9 mouse cellular contexts compared by ENCODE assay signal in genomic region chr4:83315930-83316329, GRCm38 (mm10). TPM values are rescaled to one million over a fixed set of nuclear protein-coding genes. Genes with fewer than 3 reads are reported as not detected.
DNase-seq lines count a peak whose midpoint lies in the region; ATAC-seq and TF ChIP-seq lines count a peak whose summit lies in the region.
"Had no signal": no experiment of that assay in that cellular context is flagged by ENCODE, and none has a peak within 500 bp of the region (broad histone marks: within the 10 kb centered on the region; RNA-seq: fewer than 3 reads in every experiment).

No protein-coding gene starts in this region.

- H3K36me3 ChIP-seq in heart, embryonic 15.5 days: no peaks in the 10 kb centered on the region
- H3K36me3 ChIP-seq in C2C12 (ENCODE audit: control insufficient read depth, insufficient read depth) (peaks cover 15% of the 10 kb centered on the region), MEL (ENCODE audit: control insufficient read depth in 1 of 2, insufficient read depth in 2 of 2, low read length in 2 of 2) (peaks cover 0 to 16% of the 10 kb centered on the region in 2 experiments; a peak in 2 of 4 replicates)
- no peaks in the 10 kb centered on the region for H3K36me3 ChIP-seq in liver, embryonic 11.5 days (ENCODE audit: control insufficient read depth, insufficient read depth, low read length)
- no peaks in the 10 kb centered on the region for H3K36me3 ChIP-seq in forebrain, embryonic 14.5 days (ENCODE audit: control insufficient read depth, insufficient read depth, low read length)
- H3K36me3 ChIP-seq: hindbrain, embryonic 12.5 days had no signal

- H3K27ac ChIP-seq in heart, embryonic 15.5 days: 0 out of 2 replicates have a peak overlapping the region, but pooled peaks have one; percentile 45
- peak overlapping the region; percentile 78 for H3K27ac ChIP-seq in MEL (ENCODE audit: control insufficient read depth, low read depth, low read length)
- H3K27ac ChIP-seq in liver, embryonic 11.5 days (ENCODE audit: low read depth, low read length): no peak overlapping the region
- H3K27ac ChIP-seq in forebrain, embryonic 14.5 days (ENCODE audit: low read depth, low read length): no peak overlapping the region
- H3K27ac ChIP-seq: hindbrain, embryonic 12.5 days had no signal

- no peak for ATAC-seq in heart, embryonic 15.5 days (replicated peaks; ENCODE audit: insufficient number of reproducible peaks, insufficient read depth, low FRiP score, low read depth)
- no peak for ATAC-seq in liver, embryonic 11.5 days (replicated peaks; ENCODE audit: low FRiP score)
- no peak for ATAC-seq in forebrain, embryonic 14.5 days

- DNase-seq in heart, postnatal 10 days: no peak
- DNase-seq in MEL (ENCODE audit: low read depth, low spot score): no peak
- DNase-seq in liver, embryonic 11.5 days (ENCODE audit: low spot score): no peak
- DNase-seq in cerebellum, adult 11-12 months: no peak
- no peak for DNase-seq in forebrain, embryonic 14.5 days (ENCODE audit: low spot score)
- DNase-seq in layer of hippocampus, postnatal 14 days (ENCODE audit: low spot score in 2 of 2): no peak

- intact Hi-C loops in heart, postnatal 10 days (cut with DNase I): no loop called here

- 67% methylated on average over 4 of the region's 4 CpGs for WGBS in heart, embryonic 15.5 days
- 67% methylated on average over 4 of the region's 4 CpGs for WGBS in liver, embryonic 11.5 days
- 82% methylated on average over 4 of the region's 4 CpGs for WGBS in forebrain, embryonic 14.5 days

- TF ChIP-seq RAD21 in MEL (IDR thresholded peaks at IDR 0.05; ENCODE audit: low read depth, low read length): no peak

- H3K4me3 ChIP-seq in heart, embryonic 15.5 days: no peak overlapping the region
- H3K4me3 ChIP-seq in C2C12 (ENCODE audit: insufficient read depth, poor library complexity, severe bottlenecking): no peak overlapping the region
- H3K4me3 ChIP-seq in MEL (ENCODE audit: control insufficient read depth in 1 of 2, insufficient read depth in 1 of 2, low read depth in 2 of 2, low read length in 2 of 2): peak overlapping the region; percentile 72 to 92
- H3K4me3 ChIP-seq in liver, embryonic 11.5 days (ENCODE audit: low read depth, low read length): no peak overlapping the region
- H3K4me3 ChIP-seq in forebrain, embryonic 14.5 days (ENCODE audit: low read depth, low read length): no peak overlapping the region
- H3K4me3 ChIP-seq: hindbrain, embryonic 12.5 days had no signal

- TF ChIP-seq CTCF in C2C12 (IDR thresholded peaks at IDR 0.05; ENCODE audit: control insufficient read depth, insufficient read depth, insufficient read length): no peak
- no peak for TF ChIP-seq CTCF in MEL (IDR thresholded peaks at IDR 0.05 in 2 of 3, conservative IDR thresholded peaks at IDR 0.05 in 1 of 3; ENCODE audit: control insufficient read depth in 1 of 3, insufficient read depth in 1 of 3, low read depth in 2 of 3, low read length in 3 of 3, poor library complexity in 1 of 3, severe bottlenecking in 1 of 3)

- no peak for TF ChIP-seq POLR2A in MEL (IDR thresholded peaks at IDR 0.05; ENCODE audit: control insufficient read depth in 1 of 2, insufficient read depth in 1 of 2, low read depth in 1 of 2, low read length in 2 of 2, poor library complexity in 1 of 2)

- peaks cover 97% of the 10 kb centered on the region for H3K79me2 ChIP-seq in C2C12 (ENCODE audit: control insufficient read depth, insufficient read depth)
- peaks cover 12% of the 10 kb centered on the region for H3K79me2 ChIP-seq in MEL (ENCODE audit: control insufficient read depth, insufficient read depth, low read length, poor library complexity)

- H3ac ChIP-seq in C2C12 (ENCODE audit: control insufficient read depth, insufficient read length, low read depth): peak overlapping the region; percentile 66

- H3K9ac ChIP-seq in heart, embryonic 15.5 days: peak overlapping the region; percentile 5; the same call in 1 of the 2 replicates
- H3K9ac ChIP-seq in MEL (ENCODE audit: control insufficient read depth, low read depth, low read length, poor library complexity, severe bottlenecking): peak overlapping the region; percentile 75
- H3K9ac ChIP-seq in liver, embryonic 11.5 days (ENCODE audit: low read depth, low read length): no peak overlapping the region; the same call in 1 of the 2 replicates
- no peak overlapping the region for H3K9ac ChIP-seq in forebrain, embryonic 14.5 days (ENCODE audit: low read length)
- H3K9ac ChIP-seq: hindbrain, embryonic 12.5 days had no signal

- H3K4me2 ChIP-seq in heart, embryonic 15.5 days: peak overlapping the region; percentile 52
- peak overlapping the region; percentile 72 for H3K4me2 ChIP-seq in liver, embryonic 11.5 days
- no peak overlapping the region for H3K4me2 ChIP-seq in forebrain, embryonic 14.5 days (ENCODE audit: low read length)
- H3K4me2 ChIP-seq: hindbrain, embryonic 12.5 days had no signal

- H3K4me1 ChIP-seq in heart, embryonic 15.5 days (replicated peaks): peaks cover 9% of the 10 kb centered on the region
- peaks cover 9 to 19% of the 10 kb centered on the region in 2 experiments for H3K4me1 ChIP-seq in MEL (ENCODE audit: control insufficient read depth in 1 of 2, insufficient read depth in 2 of 2, low read length in 2 of 2)
- 0 out of 2 replicates have a peak, but pooled peaks cover 8% of the 10 kb centered on the region for H3K4me1 ChIP-seq in liver, embryonic 11.5 days (replicated peaks; ENCODE audit: control insufficient read depth, insufficient read depth, low read length)
- no peaks in the 10 kb centered on the region for H3K4me1 ChIP-seq in forebrain, embryonic 14.5 days (ENCODE audit: control insufficient read depth, insufficient read depth, low read length)

- TF ChIP-seq EP300 in MEL (IDR thresholded peaks at IDR 0.05; ENCODE audit: low read depth in 1 of 2, low read length in 2 of 2): no peak

- H3K9me3 ChIP-seq in heart, embryonic 15.5 days (replicated peaks): no peaks in the 10 kb centered on the region
- no peaks in the 10 kb centered on the region for H3K9me3 ChIP-seq in MEL (replicated peaks; ENCODE audit: insufficient read depth, low read length)
- no peaks in the 10 kb centered on the region for H3K9me3 ChIP-seq in liver, embryonic 11.5 days (ENCODE audit: control insufficient read depth, low read length)
- H3K9me3 ChIP-seq in forebrain, embryonic 14.5 days (replicated peaks; ENCODE audit: control insufficient read depth, low read length): no peaks in the 10 kb centered on the region
- H3K9me3 ChIP-seq: hindbrain, embryonic 12.5 days had no signal

- H3K27me3 ChIP-seq in heart, embryonic 15.5 days: no peaks in the 10 kb centered on the region
- H3K27me3 ChIP-seq in C2C12 (ENCODE audit: control insufficient read depth, insufficient read depth, insufficient read length): no peaks in the 10 kb centered on the region
- H3K27me3 ChIP-seq in MEL (ENCODE audit: control insufficient read depth in 1 of 2, insufficient read depth in 2 of 2, low read length in 2 of 2): no peaks in the 10 kb centered on the region
- H3K27me3 ChIP-seq in liver, embryonic 11.5 days (replicated peaks; ENCODE audit: control insufficient read depth, insufficient read depth, low read length): no peaks in the 10 kb centered on the region
- no peaks in the 10 kb centered on the region for H3K27me3 ChIP-seq in forebrain, embryonic 14.5 days (replicated peaks; ENCODE audit: control insufficient read depth, insufficient read depth, low read length)
- H3K27me3 ChIP-seq: hindbrain, embryonic 12.5 days had no signal

- peaks cover 84% of the 10 kb centered on the region for H3K79me3 ChIP-seq in C2C12 (ENCODE audit: low read depth)

TF ChIP-seq in C2C12, 6 proteins besides CTCF, POLR2A, EP300 and RAD21:
- TF ChIP-seq CEBPB (IDR thresholded peaks at IDR 0.05; ENCODE audit: low read depth) (no peak), MAX (IDR thresholded peaks at IDR 0.05) (no peak), MYOD1 (IDR thresholded peaks at IDR 0.05; ENCODE audit: control insufficient read depth, insufficient read length, low read depth) (no peak), FOSL1 (IDR thresholded peaks at IDR 0.05; ENCODE audit: insufficient read depth, low read length, poor library complexity, severe bottlenecking) (no peak), MYOG (IDR thresholded peaks at IDR 0.05; ENCODE audit: control insufficient read depth, extremely low read depth, insufficient read length) (no peak), USF1 (IDR thresholded peaks at IDR 0.05; ENCODE audit: low read depth) (no peak)

TF ChIP-seq in MEL, 35 proteins besides CTCF, POLR2A, EP300 and RAD21:
- TF ChIP-seq ZMIZ1 (IDR thresholded peaks at IDR 0.05; ENCODE audit: low read depth, low read length) (no peak), NRF1 (IDR thresholded peaks at IDR 0.05; ENCODE audit: insufficient read depth, low read depth, low read length, poor library complexity, severe bottlenecking) (no peak), JUND (IDR thresholded peaks at IDR 0.05; ENCODE audit: low read depth, low read length) (no peak), E2F4 (IDR thresholded peaks at IDR 0.05; ENCODE audit: borderline replicate concordance, low read depth, low read length) (no peak), MAFK (IDR thresholded peaks at IDR 0.05; ENCODE audit: borderline replicate concordance, low read depth, low read length) (no peak), TAL1 (IDR thresholded peaks at IDR 0.05; ENCODE audit: low read length) (no peak), CHD2 (IDR thresholded peaks at IDR 0.05; ENCODE audit: low read length) (no peak), POLR2AphosphoS5 (IDR thresholded peaks at IDR 0.05; ENCODE audit: borderline replicate concordance, low read depth, low read length) (no peak), KAT2A (conservative IDR thresholded peaks at IDR 0.05; ENCODE audit: low read depth, low read length) (no peak), MYC (IDR thresholded peaks at IDR 0.05; ENCODE audit: low read depth, low read length) (no peak), ZKSCAN1 (IDR thresholded peaks at IDR 0.05; ENCODE audit: low read depth, low read length) (no peak), MXI1 (IDR thresholded peaks at IDR 0.05; ENCODE audit: low read depth, low read length) (no peak), SMC3 (IDR thresholded peaks at IDR 0.05; ENCODE audit: low read depth, low read length) (no peak)

RNA-seq across cellular contexts. Expression of gene Ttc39b, which starts 8.1 kb away (rescaled TPM):
- 1.8 and 2.0 TPM in 2 replicates for polyA plus RNA-seq in heart, embryonic 15.5 days (2015; fragmentation: Nextera tagmentation; extraction: Ambion mirVana)
- 10 to 100 TPM; 13.9 to 14.5 TPM for total RNA-seq in heart, postnatal 10 days (2021)
- polyA plus RNA-seq in C2C12 (2012; fragmentation: generic; extraction: Trizol) (23.6 TPM), MEL (2012; ENCODE audit: insufficient read depth in 1 of 2, insufficient read length in 2 of 2, low read depth in 1 of 2, low replicate concordance in 2 of 2, missing spikeins in 1 of 2) (100 to 1,000 TPM in 1 of 2 experiments, 10 to 100 TPM in 1; 21.1 to 109 TPM)
- 11.3 and 16.1 TPM in 2 replicates for total RNA-seq in MEL (2012; rRNA removed)
- polyA plus RNA-seq in liver, embryonic 11.5 days (2014; fragmentation: Nextera tagmentation; extraction: Ambion mirVana): 5.1 and 5.6 TPM in 2 replicates
- polyA plus RNA-seq in forebrain, embryonic 14.5 days (2014; fragmentation: Nextera tagmentation; extraction: Ambion mirVana): 14.6 and 14.9 TPM in 2 replicates
- 10 to 100 TPM; 32.5 TPM for total RNA-seq in layer of hippocampus, postnatal 14 days (2021)

Comparison
In these comparisons a context has a peak if more than half of its experiments do, and no peak if none do; other contexts are left out.
1. H3K27ac ChIP-seq: peak in heart, embryonic 15.5 days (single experiment) and MEL (single experiment); none in liver, embryonic 11.5 days (single experiment) and forebrain, embryonic 14.5 days (single experiment).
2. H3K4me3 ChIP-seq: peak in MEL (2 of 2); none in heart, embryonic 15.5 days (single experiment), C2C12 (single experiment), liver, embryonic 11.5 days (single experiment) and forebrain, embryonic 14.5 days (single experiment).
3. H3K9ac ChIP-seq: peak in heart, embryonic 15.5 days (single experiment) and MEL (single experiment); none in liver, embryonic 11.5 days (single experiment) and forebrain, embryonic 14.5 days (single experiment).